Mouse (Mus musculus): ENCODE results near the gene Dars.

DNA sequence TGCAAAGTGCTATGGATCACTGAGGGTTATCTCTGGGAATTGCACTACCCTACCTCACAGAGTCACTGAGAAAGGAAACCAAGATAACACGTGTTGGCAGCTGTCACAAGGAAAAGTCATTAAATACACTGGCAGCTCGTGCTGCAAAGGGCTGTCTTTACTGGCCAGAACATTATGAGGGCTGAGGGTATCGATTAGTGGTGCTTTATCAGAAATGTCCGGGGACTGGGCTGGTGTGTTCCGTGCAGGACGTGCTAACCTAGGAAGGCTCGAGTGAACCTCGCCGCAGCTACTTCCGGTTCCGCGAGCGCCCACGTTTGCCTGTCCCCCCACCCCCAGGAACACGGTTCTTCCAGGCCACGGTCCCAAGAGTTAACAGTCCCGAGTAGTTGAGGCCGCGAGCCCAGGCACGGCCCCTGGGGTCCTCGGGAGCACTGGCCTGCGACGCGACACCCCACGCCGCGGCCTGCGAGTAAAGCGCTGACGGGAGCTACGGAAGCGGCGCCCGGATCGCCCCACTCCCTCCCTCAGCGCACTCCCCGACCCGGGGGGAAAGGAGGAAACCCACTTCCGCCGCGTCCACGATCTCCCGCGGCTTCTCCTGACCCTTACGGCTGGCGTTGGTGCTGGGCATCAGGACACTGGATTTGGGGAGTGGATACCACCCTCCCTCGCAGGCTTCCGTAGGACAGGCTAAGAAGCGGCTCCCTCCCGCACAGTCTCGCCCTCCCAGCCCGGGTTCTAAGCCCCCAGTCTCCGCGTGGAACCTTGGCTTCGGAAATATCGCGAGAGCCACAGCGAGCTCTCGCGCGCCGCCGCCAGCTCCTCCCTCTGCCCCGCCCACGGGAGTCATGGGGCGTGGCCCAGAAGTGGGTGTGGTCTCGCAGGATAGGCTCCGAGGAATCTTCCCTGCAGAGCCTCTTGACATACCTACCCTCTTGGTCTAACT is at the start of gene Dars:
- TF ChIP-seq EP300 (IDR thresholded peaks at IDR 0.05) (peak; percentile 65), CTCF (IDR thresholded peaks at IDR 0.05) (no peak)
